Mouse (Mus musculus) thymus, postnatal 25 days (tissue): ENCODE results near the gene Phactr4.

ENCODE experiments used
- DNase-seq: peaks from one replicate; pipeline ENCODE4 v3.0.0; 2022

Phactr4 gene

DNA sequence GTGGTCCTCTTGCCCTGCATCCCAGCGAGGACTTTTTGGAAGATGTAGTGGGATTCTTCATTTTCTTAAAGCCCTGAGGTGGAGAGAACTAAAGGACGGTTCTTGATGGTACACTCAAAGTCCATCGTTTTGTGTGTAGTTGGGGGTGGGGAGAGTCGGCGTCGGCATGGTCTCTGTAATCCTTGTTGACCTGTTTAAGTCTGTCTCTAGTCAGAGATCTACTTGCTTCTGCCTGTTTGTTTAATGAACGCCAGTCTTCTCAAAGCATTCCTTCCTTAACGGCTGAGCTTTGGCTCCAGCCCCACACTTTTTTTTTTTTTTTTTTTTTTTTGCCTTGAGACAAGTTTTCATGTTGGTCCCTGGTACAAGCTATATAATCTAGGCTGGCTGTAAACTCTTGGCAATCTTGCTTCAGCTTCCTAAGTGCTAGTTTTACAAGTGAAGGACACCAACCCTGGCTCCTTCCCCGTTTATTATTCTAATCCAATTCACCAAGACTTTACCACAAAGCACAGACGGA is 92.4 kb downstream of the Phactr4 start:
- no peak for DNase-seq

DNA sequence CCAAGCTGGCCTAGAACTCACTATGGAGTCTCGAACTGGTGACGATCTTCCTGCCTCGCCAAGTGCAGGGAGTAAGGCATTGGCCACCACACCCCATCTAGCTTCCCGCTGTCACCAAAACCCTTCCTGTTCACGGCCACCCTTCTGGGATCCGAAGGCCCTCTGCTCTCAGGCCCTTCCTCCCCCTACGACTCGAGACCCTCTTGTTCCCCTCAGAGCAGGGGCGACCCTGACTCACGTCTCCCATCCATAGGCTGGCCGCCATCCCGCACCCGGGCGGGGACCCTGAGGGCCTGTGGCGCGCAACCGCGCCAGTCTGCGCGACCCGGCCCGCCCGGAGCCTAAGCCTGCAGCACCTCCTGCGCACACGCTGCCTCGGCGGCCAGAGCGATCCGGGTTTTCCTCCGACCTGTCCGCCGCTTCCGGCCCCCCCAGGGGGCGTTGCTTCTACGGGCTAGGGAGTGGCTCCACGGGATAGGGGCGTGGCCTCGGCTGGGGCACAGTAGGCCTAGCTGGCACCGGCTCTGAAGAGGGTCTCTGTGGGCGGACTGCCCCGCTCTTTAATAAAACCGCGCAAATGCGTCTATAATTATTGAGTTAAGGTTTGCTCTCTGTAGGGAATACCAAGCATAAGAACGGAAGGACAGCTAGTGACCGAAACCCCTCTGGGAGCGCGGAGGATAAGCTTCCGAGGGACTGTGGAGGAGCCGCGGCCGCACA is 93.0 kb downstream of the Phactr4 start, which contains the start of gene Trnau1ap:
TSS of gene Trnau1ap (minus strand) at position 424 of the 720 bp plus-strand sequence.
- peak; percentile 91 for DNase-seq

DNA sequence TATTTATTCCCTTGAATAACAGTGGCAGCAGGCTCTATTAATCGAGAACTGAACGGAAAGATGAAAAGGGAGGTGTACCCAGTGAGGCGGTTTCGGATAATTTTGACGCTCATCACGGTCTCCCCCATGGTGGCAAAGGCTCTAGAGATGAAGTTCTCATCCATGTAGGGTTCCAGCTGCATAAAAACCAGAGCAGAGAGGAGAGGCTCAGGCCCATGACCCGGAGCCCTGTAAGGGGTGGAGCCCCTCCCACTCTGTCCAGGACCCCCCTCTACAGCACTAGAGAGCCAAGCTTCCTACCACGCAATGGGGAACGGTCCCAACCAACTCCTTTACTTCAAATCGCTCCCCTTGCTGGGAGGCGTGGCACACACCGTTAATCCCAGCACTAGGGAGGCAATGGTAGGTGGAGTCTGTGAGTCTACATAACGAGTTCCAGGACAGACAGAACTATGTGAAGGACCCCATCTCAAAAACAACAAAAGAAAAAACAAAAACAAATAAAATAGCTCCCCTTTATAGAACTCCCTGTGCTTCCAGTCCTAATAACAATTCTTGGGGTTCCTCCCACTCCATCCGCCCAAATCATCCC is 93.8 kb downstream of the Phactr4 start:
- DNase-seq = no peak

DNA sequence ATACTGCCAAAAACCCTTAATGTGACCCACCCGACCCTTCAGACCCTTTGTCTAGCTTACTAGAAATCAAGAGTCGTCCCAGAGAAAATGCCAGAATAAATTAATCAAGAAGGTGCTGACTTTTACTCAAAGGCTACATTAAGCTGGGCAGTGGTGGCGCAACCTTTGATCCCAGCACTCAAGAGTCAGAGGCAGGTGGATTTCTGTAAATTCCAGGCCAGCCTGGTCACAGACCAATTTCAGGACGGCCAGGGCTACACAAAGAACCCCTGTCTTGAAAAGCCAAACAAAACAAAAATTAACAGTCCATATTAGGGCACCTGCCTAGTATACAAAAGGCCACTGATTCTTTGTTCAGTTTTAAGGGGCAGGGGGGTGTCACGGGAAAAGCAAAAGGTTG is 95.8 kb downstream of the Phactr4 start:
- no peak for DNase-seq

DNA sequence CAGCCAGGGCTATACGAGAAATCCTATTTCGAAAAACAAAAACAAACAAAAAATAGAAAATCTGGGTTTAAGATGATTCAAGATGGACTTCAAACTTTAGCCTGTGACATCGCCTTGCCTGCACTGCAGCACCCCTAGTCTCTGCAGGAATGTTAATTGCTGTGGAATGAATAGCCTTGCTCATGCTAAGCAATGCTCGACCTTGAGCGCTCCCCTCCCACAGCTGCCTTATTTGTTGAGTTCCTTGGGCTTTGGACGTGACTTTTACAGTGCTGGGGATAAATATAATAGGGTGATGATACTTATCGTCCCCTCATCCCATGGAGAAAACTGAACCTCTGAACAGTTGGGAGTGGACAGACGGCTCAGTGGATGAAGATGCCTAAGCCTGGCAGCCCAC is 106.6 kb downstream of the Phactr4 start:
- DNase-seq = no peak

DNA sequence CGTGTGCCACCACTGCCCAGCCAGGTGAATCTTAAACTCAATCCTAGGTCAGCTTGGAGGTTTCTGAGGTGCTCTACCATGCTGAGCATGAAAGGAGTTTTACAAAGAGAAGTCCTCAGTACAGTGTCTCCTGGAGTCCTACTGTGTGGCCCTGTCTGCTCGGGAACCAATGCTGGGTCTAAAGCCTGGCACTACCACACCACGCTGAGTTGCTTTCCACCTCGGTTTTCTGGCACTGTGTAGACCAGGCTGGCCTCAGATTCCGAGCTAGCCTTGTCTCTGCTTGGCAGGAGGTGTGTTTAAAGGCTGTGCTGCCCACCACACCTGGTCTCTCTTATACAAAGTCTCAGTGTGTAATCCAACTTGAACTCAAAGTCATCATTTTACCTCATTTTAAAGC is 109.7 kb downstream of the Phactr4 start:
- DNase-seq = no peak

DNA sequence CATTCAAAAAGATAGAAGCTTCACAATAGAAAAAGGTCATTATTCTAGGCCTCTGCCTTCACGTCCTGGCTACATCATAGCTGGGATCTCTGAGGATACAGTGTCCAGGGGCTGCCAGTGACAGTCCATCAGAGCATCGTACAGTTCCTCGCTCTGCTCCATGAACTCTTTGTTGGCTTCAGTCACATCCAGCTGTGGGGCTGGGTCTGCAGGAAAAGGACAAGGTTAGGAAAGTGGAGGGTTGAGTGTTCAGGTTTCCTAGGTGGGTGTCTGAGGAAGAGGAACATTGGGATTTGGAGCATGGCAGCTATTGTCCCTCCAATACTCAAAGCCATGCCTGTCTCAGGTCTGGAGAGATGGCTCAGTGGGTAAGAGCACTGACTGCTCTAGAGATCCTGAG is 110.5 kb downstream of the Phactr4 start:
- no peak for DNase-seq

DNA sequence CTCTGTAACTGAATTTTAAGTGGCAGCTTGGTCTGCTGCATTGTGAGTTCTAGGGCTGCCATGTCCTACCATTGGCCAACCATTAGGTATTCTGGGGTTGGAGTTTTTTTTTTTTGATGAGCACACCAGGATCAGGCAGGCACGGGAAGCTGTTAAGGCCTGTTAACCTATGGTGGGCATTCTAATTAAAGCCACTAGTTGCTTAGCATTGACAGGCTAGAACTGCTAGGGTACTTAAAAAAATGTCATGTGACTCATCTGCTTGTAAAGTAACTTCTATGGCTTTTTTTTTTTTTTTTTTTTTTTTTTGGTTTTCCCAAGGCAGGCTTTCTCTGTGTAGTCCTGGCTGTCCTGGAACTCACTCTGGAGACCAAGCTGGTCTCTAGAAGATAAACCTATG is 111.1 kb downstream of the Phactr4 start:
- DNase-seq = no peak

DNA sequence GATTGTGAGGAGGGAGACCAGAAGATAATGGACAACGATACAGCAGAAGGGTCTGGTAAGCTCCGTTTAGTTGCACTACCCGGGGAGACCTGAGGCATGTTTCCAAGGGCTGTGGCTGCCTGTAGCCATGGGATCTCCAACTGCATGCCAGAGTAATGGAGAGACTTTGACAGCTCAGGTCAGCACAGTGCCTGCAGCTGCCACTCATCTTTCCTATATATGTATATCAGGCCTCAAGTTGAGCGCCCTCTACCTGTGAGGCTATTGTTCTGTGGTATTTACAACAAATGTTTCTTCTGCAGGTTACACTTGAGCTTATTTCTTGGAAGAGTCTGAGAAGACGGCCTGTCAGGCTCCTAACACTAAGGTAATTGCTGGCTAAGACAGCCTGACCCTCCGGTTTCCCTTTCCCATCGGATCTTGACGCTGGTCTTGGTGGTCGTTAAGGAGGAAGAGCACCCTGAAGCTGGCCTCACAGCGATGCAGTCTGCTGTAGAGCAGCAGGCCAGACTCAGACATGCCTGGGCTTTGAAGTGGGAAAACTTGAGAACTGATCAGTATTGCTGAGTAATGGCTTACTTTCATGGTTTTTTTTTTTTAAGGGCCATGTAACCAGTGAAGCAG is 112.3 kb downstream of the Phactr4 start:
- peak; percentile 75 for DNase-seq

DNA sequence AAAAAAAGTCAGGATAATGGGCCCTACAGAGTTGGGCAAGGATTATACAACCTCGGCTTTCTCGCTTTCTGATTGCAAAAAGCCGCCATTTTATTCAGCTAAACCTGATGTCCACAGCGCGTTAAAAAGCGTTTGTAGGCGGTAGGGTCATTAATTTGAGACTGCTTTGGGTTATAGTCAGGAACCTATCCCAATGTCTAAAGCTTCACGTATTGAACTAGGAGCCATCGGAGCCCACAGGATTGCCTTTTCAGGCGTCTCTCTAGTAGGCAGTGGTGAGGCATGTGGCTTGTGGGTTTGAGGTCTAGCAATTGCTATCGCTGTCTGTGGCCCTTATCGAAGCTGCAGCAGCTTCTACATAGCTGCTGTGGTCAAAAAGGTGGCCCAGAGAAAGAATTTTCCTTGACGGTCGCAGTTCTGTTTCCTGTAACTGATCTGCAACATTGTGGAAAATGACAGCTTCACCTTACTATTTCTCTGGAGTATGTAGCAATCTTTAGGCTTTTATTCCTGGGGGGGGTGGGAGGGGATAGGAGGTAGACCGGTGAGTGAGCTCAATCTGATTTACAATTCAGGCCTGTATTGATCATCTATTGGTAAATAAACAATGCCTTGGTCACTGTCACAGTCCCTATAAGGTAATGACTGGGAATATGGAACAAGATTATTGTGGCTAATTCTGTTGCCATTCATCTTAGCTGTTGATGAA is 113.0 kb downstream of the Phactr4 start:
- DNase-seq = peak; percentile 19

DNA sequence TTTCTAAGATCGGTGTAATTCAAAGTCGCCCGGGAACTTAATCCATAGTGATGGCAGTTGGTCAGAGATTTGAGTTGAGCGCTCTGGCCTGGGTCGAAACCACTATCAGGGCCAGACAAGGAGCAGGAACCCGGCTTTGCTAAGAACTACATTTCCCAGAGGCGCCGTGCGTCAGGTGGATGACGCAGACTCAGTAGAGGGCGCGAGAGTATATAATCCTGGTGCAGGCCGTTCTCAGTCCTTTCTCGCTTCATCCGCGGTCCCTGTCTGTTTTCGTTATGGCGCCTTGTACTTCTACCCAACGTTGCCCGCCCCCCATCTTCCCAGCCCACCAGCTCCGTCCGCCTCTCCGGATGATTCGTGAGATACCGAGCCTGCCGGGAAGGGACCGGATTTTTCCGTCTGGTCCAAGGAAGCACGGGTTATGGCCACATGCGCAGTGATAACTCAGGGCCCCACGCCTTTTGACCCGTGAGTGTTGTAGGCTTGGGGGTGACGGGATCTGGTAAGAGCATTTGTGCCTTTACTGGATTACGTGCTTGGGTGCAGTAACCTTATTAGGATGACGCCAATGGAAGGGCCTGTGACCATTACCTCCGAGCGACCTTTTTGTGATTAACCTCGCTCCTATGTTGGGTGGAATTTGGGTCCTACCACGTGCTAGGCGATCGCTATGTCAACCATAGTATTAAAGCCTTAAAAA is 113.7 kb downstream of the Phactr4 start:
- peak; percentile 90 for DNase-seq

DNA sequence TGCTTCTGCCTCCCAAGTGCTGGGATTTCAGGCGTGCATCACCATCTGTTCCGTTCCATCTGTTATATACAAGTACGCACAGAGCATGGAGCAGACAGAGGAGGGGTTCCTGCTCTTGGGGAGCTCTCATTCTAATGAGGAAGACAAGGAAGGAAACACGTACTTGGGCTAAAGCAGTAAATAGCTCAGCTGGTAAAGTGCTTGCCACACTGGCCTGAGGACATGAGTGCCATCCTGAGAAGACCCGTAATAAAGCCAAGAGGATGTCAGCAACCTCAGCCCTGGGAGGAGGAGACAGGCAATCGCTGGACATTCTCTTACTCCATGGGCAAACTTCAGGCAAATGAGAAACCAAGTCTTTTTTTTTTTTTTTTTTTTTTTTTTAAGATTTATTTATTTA is 116.3 kb downstream of the Phactr4 start:
- no peak for DNase-seq
